Mouse (Mus musculus) 3134 (cell line): ENCODE results near the gene Zfp607b.

Experiments
- DNase-seq: peaks from one replicate; pipeline ENCODE4 v3.0.0-alpha.2; 2011; ENCODE audit warnings: low spot score; ENCODE audit not compliant: insufficient read length; ENCODE audit errors: extremely low read depth

Zfp607b gene

GRCm38 (mm10) chr7:27683218-27683617, 5.9 kb upstream of the Zfp607b start:
- DNase-seq = no peak

- no peak for DNase-seq
Observed at GRCm38 (mm10) chr7:27685220-27685619, 3.9 kb upstream of the Zfp607b start.

- DNase-seq = no peak
Observed at GRCm38 (mm10) chr7:27685681-27686080, 3.5 kb upstream of the Zfp607b start.

- DNase-seq = no peak
Observed at GRCm38 (mm10) chr7:27687043-27687442, 2.1 kb upstream of the Zfp607b start.

- DNase-seq = no peak
Observed at GRCm38 (mm10) chr7:27687836-27688235, 1.3 kb upstream of the Zfp607b start.

- no peak for DNase-seq
Observed at GRCm38 (mm10) chr7:27688246-27688788, 823 bp upstream of the Zfp607b start.

GRCm38 (mm10) chr7:27691076-27691475, 1.9 kb downstream of the Zfp607b start:
- DNase-seq = no peak

GRCm38 (mm10) chr7:27696711-27697110, 7.6 kb downstream of the Zfp607b start:
- DNase-seq = no peak

- DNase-seq = no peak
Observed at GRCm38 (mm10) chr7:27710402-27710801, 21.3 kb downstream of the Zfp607b start.

- DNase-seq = no peak
Observed at GRCm38 (mm10) chr7:27721951-27722350, 32.8 kb downstream of the Zfp607b start.

- peak; percentile 38 for DNase-seq
Observed at GRCm38 (mm10) chr7:27725566-27726538, 36.7 kb downstream of the Zfp607b start.

GRCm38 (mm10) chr7:27727471-27727870, 38.3 kb downstream of the Zfp607b start:
- DNase-seq = no peak

GRCm38 (mm10) chr7:27731281-27731883, 42.2 kb downstream of the Zfp607b start, which contains the start of gene Zfp60:
Gene Zfp60, plus strand, starts transcription at chr7:27731389.
- peak; percentile 87 for DNase-seq

GRCm38 (mm10) chr7:27731946-27732345, 42.8 kb downstream of the Zfp607b start:
- DNase-seq = peak; percentile 12

- DNase-seq = no peak
Observed at GRCm38 (mm10) chr7:27732508-27732907, 43.4 kb downstream of the Zfp607b start.

GRCm38 (mm10) chr7:27735457-27735856, 46.3 kb downstream of the Zfp607b start:
- DNase-seq = no peak
